8 mouse cellular contexts compared by ENCODE assay signal in the genomic region with DNA sequence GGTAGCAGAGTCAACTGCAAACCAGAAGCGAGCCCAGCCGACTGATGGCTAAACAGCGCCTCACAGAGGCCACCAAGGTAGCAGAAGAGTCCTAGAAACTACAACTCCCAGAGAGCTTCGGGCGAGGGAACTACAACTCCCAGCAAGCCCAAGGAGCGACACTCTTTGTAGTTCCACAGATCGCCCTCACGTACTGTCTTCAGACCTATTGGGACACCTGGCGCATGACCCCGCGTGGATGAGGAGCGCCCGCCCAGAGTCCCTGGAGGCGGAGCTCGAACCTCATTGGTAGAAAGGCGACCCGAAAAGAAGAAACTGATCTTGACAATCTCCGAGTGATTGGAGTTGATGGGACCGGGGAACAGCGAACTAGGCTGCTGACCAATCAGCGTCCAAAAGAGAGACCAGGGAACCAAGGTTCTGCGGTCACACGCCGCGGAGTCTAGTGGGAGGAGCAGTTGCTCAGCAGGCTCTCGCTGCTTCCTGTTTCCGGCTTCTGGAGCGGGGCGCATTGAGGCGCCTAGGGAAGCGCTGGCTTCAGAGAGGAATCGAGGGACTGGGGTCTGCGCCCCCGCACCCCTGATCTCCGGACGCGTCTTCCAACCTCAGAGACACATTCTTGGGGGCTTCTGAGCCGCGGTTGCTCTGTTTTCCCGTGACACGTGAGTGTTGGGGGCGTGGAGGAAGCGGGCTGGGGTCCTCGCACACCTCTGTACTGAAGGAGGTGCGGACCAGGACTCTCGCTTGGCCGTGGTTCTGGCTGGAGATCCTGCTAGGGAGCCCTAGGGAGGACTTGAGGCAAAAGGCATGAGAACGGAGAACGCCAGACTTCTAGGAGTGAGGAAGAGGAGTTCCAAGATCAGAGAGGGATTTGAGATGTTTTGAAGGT. TPM values are rescaled to one million over a fixed set of nuclear protein-coding genes. Genes with fewer than 3 reads are reported as not detected.
A peak's percentile ranks its signal among the peaks of the same experiment; 100 is the strongest.
DNase-seq lines count a peak whose midpoint lies in the region; ATAC-seq lines count a peak whose summit lies in the region.

Gene M6pr (plus strand): TSS at position 216 of the 889 bp plus-strand sequence.

- H3K4me1 ChIP-seq in hindbrain, embryonic 11.5 days (replicated peaks; ENCODE audit: control insufficient read depth, insufficient read depth, low read length) = peaks cover 2% of the 10 kb centered on the region; the same call in 1 of the 2 replicates

- under 1% methylated on average over 49 of the region's 49 CpGs for WGBS in hindbrain, embryonic 11.5 days

- peak; percentile 99 for DNase-seq in Muller cell, postnatal 12 days (ENCODE audit: inconsistent ontology term)
- DNase-seq in cerebellum, adult 9-11 months = peak; percentile 99
- peak; percentile 99 for DNase-seq in frontal cortex, adult 2 months (ENCODE audit: extremely low spot score in 1 of 2, low spot score in 1 of 2)
- peak; percentile 95 for DNase-seq in hindbrain, embryonic 11.5 days (ENCODE audit: low spot score)
- peak; percentile 94 for DNase-seq in layer of hippocampus, postnatal 10 days (ENCODE audit: low spot score in 2 of 2)
- peak; percentile 97 for DNase-seq in lung, postnatal 10 days
- DNase-seq in ovary, postnatal 36 days (ENCODE audit: low spot score) = peak; percentile 90
- DNase-seq in thymus, postnatal 25 days = peak; percentile 94

- no peaks in the 10 kb centered on the region for H3K27me3 ChIP-seq in hindbrain, embryonic 11.5 days (ENCODE audit: control insufficient read depth, insufficient read depth, low read length)

- H3K9ac ChIP-seq in hindbrain, embryonic 11.5 days (ENCODE audit: low read depth, low read length) = peak within 1 kb of the TSS; percentile 76

- peak within 1 kb of the TSS; percentile 76 for H3K4me3 ChIP-seq in hindbrain, embryonic 11.5 days (ENCODE audit: low read depth, low read length)

- H3K27ac ChIP-seq in hindbrain, embryonic 11.5 days (ENCODE audit: low read depth, low read length) = no peak within 1 kb of the TSS; the same call in none of the 2 replicates

- H3K9me3 ChIP-seq in hindbrain, embryonic 11.5 days (ENCODE audit: control insufficient read depth, low read length) = no peaks in the 10 kb centered on the region

- ATAC-seq in hindbrain, embryonic 11.5 days (ENCODE audit: low FRiP score) = peak; percentile 98

- H3K36me3 ChIP-seq in hindbrain, embryonic 11.5 days (ENCODE audit: control insufficient read depth, insufficient read depth, low read length) = no peaks in the 10 kb centered on the region

- H3K4me2 ChIP-seq in hindbrain, embryonic 11.5 days (replicated peaks; ENCODE audit: low read depth, low read length) = peak within 1 kb of the TSS; percentile 81

RNA-seq across cellular contexts. Expression of gene M6pr, which starts in this region (rescaled TPM):
- polyA plus RNA-seq in frontal cortex, adult 2 months (2012; rRNA removed) = 71.2 and 75.4 TPM in 2 replicates
- polyA plus RNA-seq in hindbrain, embryonic 11.5 days (2014; fragmentation: Nextera tagmentation; extraction: Ambion mirVana) = 84.4 and 91.4 TPM in 2 replicates
- 10 to 100 TPM; 46.4 to 47.0 TPM for total RNA-seq in layer of hippocampus, postnatal 10 days (2021)
